Mouse (Mus musculus) megakaryocyte-erythroid progenitor cell, adult 5-6 weeks (primary cell): Measurements from ENCODE around the gene Gmfb. TPM values are rescaled to one million over a fixed set of nuclear protein-coding genes. Genes with fewer than 3 reads are reported as not detected.
"Not testable (repeated sequence)": the region's sequence is repeated elsewhere in the genome, so short reads cannot be mapped to it uniquely, and the experiment has no call there.

Source experiments
- ATAC-seq: replicated peaks from 2 replicates; pipeline ENCODE4 v1.8.0; 2016; ENCODE audit warnings: mild to moderate bottlenecking, inconsistent platforms; ENCODE audit not compliant: severe bottlenecking, poor library complexity, low FRiP score, low TSS enrichment
- total RNA-seq, 2 experiments: library from RNA; stranded (forward) in 1 of 2; stranded (reverse) in 1 of 2; fragments of 200-1000, 215-1000 nt in 1 of 2; fragments of >200 nt in 1 of 2; fragmentation: Nextera tagmentation in 1 of 2; gene quantifications; 2 replicates each; pipeline ENCODE4 v1.2.3; 2014 to 2017

Gene Gmfb
- total RNA-seq (2014; fragmentation: Nextera tagmentation) (51.5 and 57.9 TPM in 2 replicates), total RNA-seq (2017) (84.5 and 101 TPM in 2 replicates)

DNA sequence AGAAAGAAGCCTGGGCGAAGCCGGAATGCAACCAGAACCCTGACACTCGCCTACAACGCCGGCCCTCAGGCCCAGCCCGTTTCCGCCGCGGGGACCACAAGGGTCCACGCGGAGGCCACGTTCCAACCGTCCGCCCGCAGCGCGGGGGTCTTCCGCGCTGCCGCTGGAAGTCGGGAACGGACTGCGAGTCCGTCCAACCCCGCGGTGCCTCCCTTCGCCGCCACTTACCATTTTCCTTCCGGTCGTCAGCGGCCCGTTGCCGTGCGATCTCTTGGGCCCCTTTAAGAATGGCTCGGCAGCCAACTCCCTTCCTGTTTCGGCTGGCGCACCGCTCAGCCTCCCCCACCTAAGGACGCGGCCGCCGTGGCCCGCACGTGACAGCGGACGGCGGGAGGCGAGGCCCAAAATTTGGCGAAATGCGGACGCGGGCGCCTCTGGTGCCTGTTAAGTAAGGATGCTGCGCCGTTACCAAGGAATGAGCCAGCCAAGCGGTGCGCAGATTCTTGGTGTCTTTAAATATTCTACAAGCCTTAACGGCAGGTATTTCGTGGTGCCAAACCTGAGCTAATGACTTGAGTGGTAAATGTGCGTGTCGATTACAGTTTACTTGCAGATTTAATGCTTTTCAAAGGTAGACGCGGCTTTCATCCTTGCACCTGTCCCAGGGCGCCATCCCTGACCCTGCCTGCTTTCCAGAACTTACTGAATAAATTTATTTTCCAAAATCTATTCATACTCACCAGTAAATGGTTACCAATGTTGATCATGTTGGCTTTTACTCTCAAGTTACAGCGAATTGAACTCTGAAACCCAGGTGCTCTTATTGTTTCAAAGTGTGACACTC is at the start of gene Gmfb:
TSS of gene Gmfb (minus strand) at position 370 of the 844 bp plus-strand sequence.
- ATAC-seq, result peak; percentile 96

DNA sequence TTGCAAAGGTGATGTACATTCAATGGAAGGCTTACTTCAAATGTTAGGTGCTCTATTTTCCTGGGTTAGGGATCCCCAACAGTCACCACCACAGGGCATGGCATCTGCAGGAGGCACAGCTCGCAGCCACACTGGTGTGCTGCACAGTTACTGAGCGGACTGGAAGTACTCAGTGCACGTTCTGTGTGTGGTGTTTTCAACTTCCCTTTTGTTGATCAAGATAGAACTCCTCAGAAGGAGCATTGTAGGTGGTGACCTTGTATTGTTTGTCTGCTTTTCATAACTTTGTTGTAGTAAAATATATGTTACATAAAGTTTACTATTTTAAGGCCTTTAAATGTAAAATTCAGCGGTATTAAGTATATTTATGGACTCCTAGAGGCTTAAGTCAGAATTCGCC is 40.9 kb upstream of the Gmfb start:
- no peak for ATAC-seq

- no peak for ATAC-seq
Measured at GRCm38 (mm10) chr14:46853677-46854076, 31.6 kb upstream of the Gmfb start.

DNA sequence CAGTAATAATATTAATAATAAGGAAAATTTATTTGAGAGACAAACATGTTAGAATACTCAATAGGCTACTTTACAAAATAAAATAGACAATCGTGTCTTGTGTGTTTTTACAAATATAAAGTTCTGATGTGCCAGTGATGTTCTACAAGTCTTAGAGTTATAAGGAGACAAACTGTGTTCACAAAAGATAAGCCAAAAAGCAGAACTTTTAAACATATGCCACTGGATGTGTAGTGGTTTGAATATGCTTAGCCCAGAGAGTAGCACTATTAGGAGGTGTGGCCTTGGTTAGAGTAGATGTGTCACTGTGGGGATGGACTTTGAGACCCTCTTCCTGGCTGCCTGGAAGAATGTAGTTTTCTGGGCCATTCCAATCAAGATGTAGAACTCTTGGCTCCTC is 27.7 kb upstream of the Gmfb start:
- no peak for ATAC-seq

- no peak for ATAC-seq
Measured at GRCm38 (mm10) chr14:46848736-46849135, 26.7 kb upstream of the Gmfb start.

DNA sequence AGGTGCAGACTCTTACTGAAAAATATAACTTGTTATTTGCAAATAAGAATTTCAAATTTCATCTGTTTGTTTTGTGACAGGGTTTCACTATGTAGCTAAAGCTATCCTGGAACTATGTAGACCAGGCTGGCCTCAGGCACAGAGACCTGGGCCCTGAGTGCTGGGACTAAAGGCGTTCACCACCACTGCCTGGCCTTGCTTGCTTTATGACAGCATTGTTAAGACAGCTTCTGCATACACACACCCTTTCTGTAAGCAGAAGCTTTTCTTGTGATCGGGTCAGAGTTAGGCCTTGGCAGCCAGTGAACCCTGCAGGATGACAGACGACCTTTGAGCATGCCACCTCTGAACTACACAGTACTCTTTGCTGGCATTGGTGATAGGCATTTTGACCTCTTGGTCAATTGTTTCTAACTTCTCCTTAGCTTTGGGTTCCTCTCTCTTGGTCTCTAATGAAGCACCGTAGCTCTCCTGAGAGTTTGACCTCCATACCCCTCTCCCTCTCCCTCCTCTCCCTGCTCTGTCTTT is 26.1 kb upstream of the Gmfb start:
- no peak for ATAC-seq

DNA sequence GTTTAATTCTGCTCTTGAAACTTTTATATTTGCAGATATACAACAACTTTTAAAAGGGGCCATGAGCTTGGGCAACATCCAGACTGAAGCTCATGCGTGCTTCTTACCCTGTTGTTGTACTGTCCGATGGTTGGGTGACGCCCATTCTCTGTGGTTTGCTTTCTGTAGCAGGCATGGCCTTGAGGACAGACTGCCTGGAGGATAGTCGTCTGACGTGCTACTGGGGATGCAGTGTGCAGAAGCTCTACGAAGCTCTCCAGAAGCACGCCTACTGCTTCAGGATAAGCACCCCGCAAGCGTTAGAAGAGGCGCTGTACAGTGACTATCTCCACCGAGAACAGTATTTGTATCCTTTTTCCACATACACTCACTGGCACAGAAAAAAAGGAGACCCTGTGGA is 23.7 kb upstream of the Gmfb start:
- ATAC-seq, result no peak

DNA sequence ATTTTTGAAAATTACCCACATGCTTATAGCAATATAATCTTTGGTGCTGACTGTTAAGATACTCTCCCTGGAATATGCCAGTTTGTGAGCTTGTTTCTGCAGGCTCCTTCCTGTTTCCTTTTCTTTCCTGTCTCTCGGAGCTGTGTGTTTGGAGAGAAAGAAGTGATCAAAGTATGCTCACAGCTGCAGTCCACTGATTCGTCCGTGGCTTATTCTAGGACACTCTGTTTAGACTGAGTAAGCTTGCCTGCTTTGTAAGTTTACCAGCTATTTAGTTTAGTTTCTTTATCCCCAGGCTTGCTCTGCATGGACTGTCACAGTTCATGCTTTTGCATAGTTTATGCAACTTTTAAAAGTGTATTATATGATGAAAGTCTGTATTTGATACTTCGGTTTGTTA is 17.3 kb upstream of the Gmfb start:
- no peak for ATAC-seq

DNA sequence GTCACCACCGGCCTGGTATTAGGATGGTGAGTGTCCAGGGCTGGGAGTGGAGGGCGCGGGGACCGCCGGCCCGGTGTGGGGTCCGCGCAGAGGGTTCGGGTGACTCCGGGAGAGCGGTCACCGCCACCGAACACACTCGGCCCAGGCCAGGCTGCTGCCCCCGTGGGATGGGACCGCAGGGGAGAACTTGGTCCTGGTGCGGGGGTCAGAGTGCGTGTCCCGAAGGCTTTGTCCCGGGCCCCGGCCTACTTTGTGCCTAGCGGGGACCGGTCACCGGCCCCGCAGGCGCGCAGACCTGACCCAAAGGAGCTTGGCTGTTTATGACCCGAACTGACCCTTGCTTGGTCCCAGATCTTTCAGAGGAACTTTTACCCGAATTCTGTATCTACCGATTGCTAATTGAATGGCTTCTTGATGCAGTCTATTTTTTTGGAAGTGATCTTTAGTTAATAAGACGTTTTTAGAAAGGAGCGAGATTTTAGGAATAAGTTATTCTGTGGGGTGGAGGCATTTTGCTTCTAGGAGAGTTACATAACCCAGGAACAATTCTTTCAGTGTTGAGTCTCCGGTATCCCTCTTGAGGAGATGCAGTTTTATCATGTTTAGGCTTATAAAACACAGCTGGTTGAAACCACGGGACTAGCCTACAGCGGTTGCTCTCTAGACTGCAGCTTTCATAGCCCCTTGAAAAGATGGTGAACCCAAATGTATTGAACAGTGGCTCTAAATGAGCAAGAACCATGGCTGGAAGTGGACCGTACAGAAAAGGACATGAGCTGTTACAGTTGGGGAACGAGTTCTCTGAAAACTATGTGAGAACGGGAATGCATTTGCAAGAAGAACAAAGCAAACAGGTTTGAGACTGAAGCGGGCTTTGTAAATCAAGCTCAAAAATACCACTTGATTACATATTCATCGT is 10.6 kb upstream of the Gmfb start:
- peak; percentile 36; the same call in 1 of the 2 replicates for ATAC-seq

GRCm38 (mm10) chr14:46831837-46832333 is 9.8 kb upstream of the Gmfb start, which contains the start of gene Cgrrf1:
Gene Cgrrf1 (plus strand): TSS chr14:46832125.
- peak; percentile 98 for ATAC-seq

GRCm38 (mm10) chr14:46831295-46831694 is 9.3 kb upstream of the Gmfb start:
- no peak; the same call in 1 of the 2 replicates for ATAC-seq

GRCm38 (mm10) chr14:46827430-46827829 is 5.4 kb upstream of the Gmfb start:
- no peak for ATAC-seq

DNA sequence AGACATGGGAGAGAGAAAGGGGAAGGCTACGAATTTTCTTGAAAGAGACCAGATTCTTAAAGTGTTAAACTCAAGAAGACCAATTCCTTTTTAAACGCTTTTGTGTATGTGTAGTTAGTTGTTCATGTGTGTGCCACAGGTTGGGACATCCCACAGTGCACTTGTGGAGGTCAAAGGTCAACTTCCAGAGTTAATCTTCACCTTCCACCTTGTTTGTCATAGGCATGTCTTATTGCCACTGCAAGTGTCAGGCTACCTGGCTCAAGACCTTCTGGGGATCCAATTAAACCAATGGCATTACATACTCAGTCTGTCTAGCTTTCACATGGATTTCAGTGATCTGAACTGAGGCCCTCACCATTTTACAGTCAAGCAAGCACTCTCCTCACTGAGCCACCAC is 2.0 kb upstream of the Gmfb start:
- ATAC-seq, result no peak

GRCm38 (mm10) chr14:46821271-46821872 is 670 bp downstream of the Gmfb start:
- ATAC-seq, result peak; percentile 25; the same call in 1 of the 2 replicates

- not testable (repeated sequence) for ATAC-seq
Measured at GRCm38 (mm10) chr14:46819961-46820360, 2.1 kb downstream of the Gmfb start.

DNA sequence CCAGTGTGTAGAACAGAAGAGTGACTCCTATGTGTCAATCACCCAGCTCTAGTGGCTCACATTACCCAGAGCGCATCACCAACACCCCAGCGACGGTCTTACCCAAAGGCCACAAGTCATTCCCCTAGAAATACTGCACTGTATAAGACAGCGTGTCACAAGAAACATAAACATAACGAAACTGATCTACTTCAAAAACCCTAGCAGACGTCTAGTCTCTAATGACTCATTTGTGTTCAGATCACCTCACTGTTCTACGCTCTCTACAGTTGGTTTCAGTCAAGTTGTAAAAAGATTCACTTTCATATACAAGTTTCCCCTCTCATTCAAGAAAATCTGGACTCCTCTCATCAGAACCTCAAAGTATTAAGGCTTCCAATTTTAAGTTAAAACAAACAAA is 3.3 kb downstream of the Gmfb start:
- ATAC-seq, result no peak

GRCm38 (mm10) chr14:46816916-46817622 is 5.0 kb downstream of the Gmfb start:
- ATAC-seq, result 0 out of 2 replicates have a peak, but pooled peaks have one; percentile 12

- ATAC-seq, result peak; percentile 87
Measured at GRCm38 (mm10) chr14:46815640-46816039, 6.4 kb downstream of the Gmfb start.

GRCm38 (mm10) chr14:46807927-46808326 is 14.1 kb downstream of the Gmfb start:
- no peak for ATAC-seq
